Mouse (Mus musculus) G1E (cell line): ENCODE results near the gene Med13l.

ENCODE experiments used
- CTCF ChIP-seq: IDR thresholded peaks from 2 replicates; pipeline ENCODE4 v1.5.1; 2012; ENCODE audit warnings: low read depth, low read length, inconsistent platforms, mixed read lengths
- GATA2 ChIP-seq: IDR thresholded peaks from 2 replicates; pipeline ENCODE4 v1.6.1; 2012; ENCODE audit warnings: low read depth, low read length, inconsistent platforms, borderline replicate concordance
- POLR2AphosphoS5 ChIP-seq: IDR thresholded peaks from 2 replicates; pipeline ENCODE4 v1.6.1; 2012; ENCODE audit warnings: low read depth, low read length, inconsistent platforms; ENCODE audit not compliant: insufficient replicate concordance

DNA sequence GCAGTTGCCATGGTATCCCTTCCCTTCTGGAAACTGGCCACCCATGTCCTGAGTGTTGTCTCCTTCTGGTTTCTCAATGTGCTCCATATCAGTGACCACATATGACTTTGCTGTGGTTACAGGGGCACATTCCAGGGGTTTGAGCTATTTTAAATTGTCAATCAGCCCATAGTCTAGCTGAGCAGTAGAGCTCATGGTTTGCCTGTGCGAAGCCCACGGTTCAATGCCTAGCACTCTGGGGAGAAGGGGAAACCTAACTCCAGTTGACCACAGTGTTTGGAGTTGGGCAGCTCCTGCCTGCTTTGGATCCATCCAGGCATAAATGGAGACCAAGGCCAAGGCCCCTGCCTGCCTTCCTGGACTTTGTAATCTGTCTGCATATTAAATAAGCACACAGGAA lies 182.6 kb downstream of the Med13l start:
- TF ChIP-seq CTCF, result no peak
- TF ChIP-seq GATA2, result no peak
- no peak for TF ChIP-seq POLR2AphosphoS5
